Mouse (Mus musculus) MEL (cell line): ENCODE measurements around the gene Cenpl. TPM values are rescaled to one million over a fixed set of nuclear protein-coding genes. Genes with fewer than 3 reads are reported as not detected.

ENCODE experiments used
- DNase-seq: peaks from one replicate; pipeline ENCODE4 v3.0.0; 2011; ENCODE audit warnings: low read depth, low spot score
- H3K27ac ChIP-seq: 2 replicates; pipeline ENCODE4 v1.5.1; 2012; ENCODE audit warnings: low read depth, mild to moderate bottlenecking, control low read depth, low read length, moderate library complexity; ENCODE audit not compliant: control insufficient read depth
- H3K27me3 ChIP-seq, 2 experiments: fragments of 150-350 bp in 1 of 2; sonication (generic) in 1 of 2; 2 replicates each; pipeline ENCODE4 v1.6.1; 2012; ENCODE audit warnings: low read length in 2 of 2, mild to moderate bottlenecking in 2 of 2, improper control_type of control experiment in 1 of 2, moderate library complexity in 1 of 2; ENCODE audit not compliant: insufficient read depth in 2 of 2, control insufficient read depth in 1 of 2
- H3K36me3 ChIP-seq, 2 experiments: 2 replicates each; pipeline ENCODE4 v1.6.1; 2012 to 2014; ENCODE audit warnings: low read length in 2 of 2, improper control_type of control experiment in 1 of 2, inconsistent platforms in 1 of 2, mild to moderate bottlenecking in 1 of 2; ENCODE audit not compliant: insufficient read depth in 2 of 2, control insufficient read depth in 1 of 2
- H3K4me1 ChIP-seq, 2 experiments: fragments of 150-350 bp in 1 of 2; sonication (generic) in 1 of 2; 2 replicates each; pipeline ENCODE4 v1.6.1; 2012; ENCODE audit warnings: low read length in 2 of 2, improper control_type of control experiment in 1 of 2, mild to moderate bottlenecking in 1 of 2; ENCODE audit not compliant: insufficient read depth in 2 of 2, control insufficient read depth in 1 of 2
- H3K4me3 ChIP-seq, 2 experiments: fragments of 150-350 bp in 1 of 2; sonication (generic) in 1 of 2; 2 replicates each; pipeline ENCODE4 v1.5.1; 2012; ENCODE audit warnings: low read depth in 2 of 2, low read length in 2 of 2, mild to moderate bottlenecking in 2 of 2, moderate library complexity in 2 of 2, control low read depth in 1 of 2, improper control_type of control experiment in 1 of 2; ENCODE audit not compliant: control insufficient read depth in 1 of 2, insufficient read depth in 1 of 2
- H3K79me2 ChIP-seq: 2 replicates; pipeline ENCODE4 v1.6.1; 2012; ENCODE audit warnings: mild to moderate bottlenecking, low read length, moderate library complexity; ENCODE audit not compliant: control insufficient read depth, poor library complexity, insufficient read depth
- H3K9ac ChIP-seq: 2 replicates; pipeline ENCODE4 v1.6.1; 2012; ENCODE audit warnings: low read depth, mild to moderate bottlenecking, control low read depth, low read length, moderate library complexity; ENCODE audit not compliant: control insufficient read depth, poor library complexity, severe bottlenecking
- H3K9me3 ChIP-seq: fragments of 150-350 bp; sonication (generic); replicated peaks from 2 replicates; pipeline ENCODE4 v1.6.1; 2012; ENCODE audit warnings: mild to moderate bottlenecking, low read length, improper control_type of control experiment, moderate library complexity; ENCODE audit not compliant: insufficient read depth
- CHD2 ChIP-seq: IDR thresholded peaks from 2 replicates; pipeline ENCODE4 v1.6.1; 2011; ENCODE audit warnings: low read length, improper control_type of control experiment
- CTCF ChIP-seq, 3 experiments: IDR thresholded peaks in 2 of 3; conservative IDR thresholded peaks in 1 of 3; 2 replicates each; pipeline ENCODE4 v1.5.1; 2011 to 2012; ENCODE audit warnings: low read length in 3 of 3, low read depth in 2 of 3, mild to moderate bottlenecking in 2 of 3, improper control_type of control experiment in 1 of 3, inconsistent platforms in 1 of 3, mixed read lengths in 1 of 3, moderate library complexity in 1 of 3; ENCODE audit not compliant: control insufficient read depth in 1 of 3, insufficient read depth in 1 of 3, poor library complexity in 1 of 3, severe bottlenecking in 1 of 3
- ELF1 ChIP-seq: IDR thresholded peaks from 2 replicates; pipeline ENCODE4 v1.6.1; 2014; ENCODE audit warnings: low read depth, mild to moderate bottlenecking, inconsistent platforms, low read length, improper control_type of control experiment, moderate library complexity
- EP300 ChIP-seq, 2 experiments: IDR thresholded peaks; 2 replicates each; pipeline ENCODE4 v1.6.1; 2011; ENCODE audit warnings: improper control_type of control experiment in 2 of 2, low read length in 2 of 2, low read depth in 1 of 2, mild to moderate bottlenecking in 1 of 2
- GATA1 ChIP-seq: IDR thresholded peaks from 2 replicates; pipeline ENCODE4 v1.6.1; 2011; ENCODE audit warnings: low read depth, low read length, improper control_type of control experiment
- HCFC1 ChIP-seq: IDR thresholded peaks from 2 replicates; pipeline ENCODE4 v1.6.1; 2012; ENCODE audit warnings: low read depth, mild to moderate bottlenecking, inconsistent platforms, low read length, improper control_type of control experiment, moderate library complexity
- MAFK ChIP-seq: IDR thresholded peaks from 2 replicates; pipeline ENCODE4 v1.6.1; 2011; ENCODE audit warnings: low read depth, mild to moderate bottlenecking, low read length, improper control_type of control experiment, borderline replicate concordance
- MYB ChIP-seq: IDR thresholded peaks from 2 replicates; pipeline ENCODE4 v1.6.1; 2011; ENCODE audit warnings: mild to moderate bottlenecking, low read depth, low read length, improper control_type of control experiment
- MYC ChIP-seq: IDR thresholded peaks from 2 replicates; pipeline ENCODE4 v1.6.1; 2011; ENCODE audit warnings: low read depth, mild to moderate bottlenecking, low read length, improper control_type of control experiment, moderate library complexity
- NELFE ChIP-seq: IDR thresholded peaks from 2 replicates; pipeline ENCODE4 v1.6.1; 2011; ENCODE audit warnings: low read depth, low read length, improper control_type of control experiment
- NRF1 ChIP-seq: IDR thresholded peaks from 2 replicates; pipeline ENCODE4 v1.6.1; 2014; ENCODE audit warnings: low read depth, mild to moderate bottlenecking, inconsistent platforms, low read length, improper control_type of control experiment, moderate library complexity; ENCODE audit not compliant: poor library complexity, insufficient read depth, severe bottlenecking
- RCOR1 ChIP-seq: IDR thresholded peaks from 2 replicates; pipeline ENCODE4 v1.6.1; 2012; ENCODE audit warnings: low read depth, mild to moderate bottlenecking, inconsistent platforms, low read length, improper control_type of control experiment
- SIN3A ChIP-seq: IDR thresholded peaks from 2 replicates; pipeline ENCODE4 v1.6.1; 2012; ENCODE audit warnings: low read length, improper control_type of control experiment, inconsistent platforms
- SMC3 ChIP-seq: IDR thresholded peaks from 2 replicates; pipeline ENCODE4 v1.6.1; 2011; ENCODE audit warnings: low read depth, low read length, improper control_type of control experiment
- UBTF ChIP-seq: IDR thresholded peaks from 2 replicates; pipeline ENCODE4 v1.6.1; 2012; ENCODE audit warnings: low read depth, mild to moderate bottlenecking, inconsistent platforms, low read length, improper control_type of control experiment, moderate library complexity, borderline replicate concordance; ENCODE audit not compliant: insufficient read depth
- ZC3H11A ChIP-seq: IDR thresholded peaks from 2 replicates; pipeline ENCODE4 v1.6.1; 2012; ENCODE audit warnings: low read depth, mild to moderate bottlenecking, inconsistent platforms, low read length, improper control_type of control experiment
- ZMIZ1 ChIP-seq: IDR thresholded peaks from 2 replicates; pipeline ENCODE4 v1.6.1; 2012; ENCODE audit warnings: low read depth, mild to moderate bottlenecking, inconsistent platforms, low read length, improper control_type of control experiment, moderate library complexity
- ZNF384 ChIP-seq: IDR thresholded peaks from 2 replicates; pipeline ENCODE4 v1.6.1; 2012; ENCODE audit warnings: low read depth, mild to moderate bottlenecking, inconsistent platforms, low read length, improper control_type of control experiment
- polyA plus RNA-seq, 2 experiments: library from polyadenylated mRNA; stranded (reverse) in 1 of 2; unstranded in 1 of 2; fragments of >175 nt in 1 of 2; fragments of >200 nt in 1 of 2; gene quantifications; 2 replicates each; pipeline versions ENCODE4 v1.2.1 to v1.2.4; 2012; ENCODE audit warnings: low replicate concordance in 2 of 2, low read depth in 1 of 2; ENCODE audit not compliant: insufficient read length in 2 of 2, insufficient read depth in 1 of 2, missing spikeins in 1 of 2
- total RNA-seq: library from RNA; depleted of rRNA; stranded (reverse); fragments of 300-350 nt; gene quantifications from 2 replicates; pipeline ENCODE4 v1.2.3, GENCODE M21; 2012

Cenpl gene
- total and polyA plus RNA-seq, 3 experiments, result 6.2 to 16.9 TPM; not detected in 1

DNA sequence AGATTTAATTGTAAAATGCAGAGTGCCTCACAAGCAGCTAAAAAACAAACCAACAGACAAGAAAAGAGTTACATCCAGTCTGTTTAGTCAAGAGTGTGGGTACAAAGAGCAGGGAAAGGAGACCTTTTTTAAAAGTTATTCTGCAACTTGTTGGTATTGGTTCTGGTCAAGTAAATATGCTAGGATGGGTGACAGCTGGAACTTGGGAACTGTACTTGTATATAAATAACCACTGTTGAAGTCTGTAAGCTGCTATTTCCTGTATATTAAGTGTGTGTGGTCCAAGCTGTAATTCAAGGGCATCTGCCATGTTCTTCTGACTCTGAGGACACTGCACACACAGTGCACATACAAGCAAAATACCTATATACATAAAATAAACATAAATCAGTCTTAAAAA lies 44.1 kb downstream of the Cenpl start:
- H3K9ac ChIP-seq, result no peak overlapping the region
- no peaks in the 10 kb centered on the region for H3K9me3 ChIP-seq
- no peak overlapping the region for H3K27ac ChIP-seq
- no peaks in the 10 kb centered on the region; the same call in 1 of the 2 replicates for H3K79me2 ChIP-seq
- no peak overlapping the region for H3K4me3 ChIP-seq
- H3K36me3 ChIP-seq, result no peaks in the 10 kb centered on the region
- no peak for TF ChIP-seq HCFC1
- TF ChIP-seq NRF1, result no peak
- no peak for TF ChIP-seq ZNF384
- no peak for TF ChIP-seq NELFE
- TF ChIP-seq SIN3A, result no peak
- TF ChIP-seq RCOR1, result no peak
- TF ChIP-seq ZC3H11A, result no peak
- TF ChIP-seq ELF1, result no peak
- no peak for TF ChIP-seq SMC3
- TF ChIP-seq GATA1, result no peak
- TF ChIP-seq ZMIZ1, result no peak
- TF ChIP-seq UBTF, result no peak
- H3K4me1 ChIP-seq, result no peaks in the 10 kb centered on the region; a peak in 1 of 4 replicates
- no peak for DNase-seq
- H3K27me3 ChIP-seq, result no peaks in the 10 kb centered on the region

GRCm38 (mm10) chr1:161122661-161123418 lies 52.3 kb downstream of the Cenpl start:
- Histone ChIP-seq H3K36me3 (peaks cover 0 to 5% of the 10 kb centered on the region in 2 experiments; a peak in 2 of 4 replicates), H3K27me3 (no peaks in the 10 kb centered on the region), H3K9me3 (no peaks in the 10 kb centered on the region), H3K79me2 (no peaks in the 10 kb centered on the region; the same call in 1 of the 2 replicates), H3K27ac (no peak overlapping the region), H3K9ac (no peak overlapping the region), H3K4me3 (no peak overlapping the region), H3K4me1 (no peaks in the 10 kb centered on the region)
- DNase-seq, result no peak
- TF ChIP-seq MYB (no peak), ZNF384 (no peak), MYC (no peak), ZC3H11A (no peak), CTCF (IDR thresholded peaks at IDR 0.05 in 2 of 3, conservative IDR thresholded peaks at IDR 0.05 in 1 of 3; ENCODE audit: control insufficient read depth in 1 of 3, insufficient read depth in 1 of 3, low read depth in 2 of 3, low read length in 3 of 3, poor library complexity in 1 of 3, severe bottlenecking in 1 of 3) (no peak), CHD2 (no peak), EP300 (IDR thresholded peaks at IDR 0.05; ENCODE audit: low read depth in 1 of 2, low read length in 2 of 2) (no peak), SMC3 (no peak), MAFK (no peak)
